Mouse (Mus musculus) inflammation-experienced regulatory T-cells, adult 6 months (primary cell): ENCODE measurements around the gene Elf4. TPM values are rescaled to one million over a fixed set of nuclear protein-coding genes. Genes with fewer than 3 reads are reported as not detected.

Experiments used
- ATAC-seq: one replicate; pipeline ENCODE4 v1.8.0; 2017
- polyA plus RNA-seq, 3 experiments: library from polyadenylated mRNA; unstranded; fragments of 100-300 nt; shearing (Covaris generic); gene quantifications; one replicate each; pipeline ENCODE4 v1.2.1; 2017

Gene Elf4
- polyA plus RNA-seq, 3 experiments from 2014 or later, result 26.8 to 32.6 (median 28.2) TPM

DNA sequence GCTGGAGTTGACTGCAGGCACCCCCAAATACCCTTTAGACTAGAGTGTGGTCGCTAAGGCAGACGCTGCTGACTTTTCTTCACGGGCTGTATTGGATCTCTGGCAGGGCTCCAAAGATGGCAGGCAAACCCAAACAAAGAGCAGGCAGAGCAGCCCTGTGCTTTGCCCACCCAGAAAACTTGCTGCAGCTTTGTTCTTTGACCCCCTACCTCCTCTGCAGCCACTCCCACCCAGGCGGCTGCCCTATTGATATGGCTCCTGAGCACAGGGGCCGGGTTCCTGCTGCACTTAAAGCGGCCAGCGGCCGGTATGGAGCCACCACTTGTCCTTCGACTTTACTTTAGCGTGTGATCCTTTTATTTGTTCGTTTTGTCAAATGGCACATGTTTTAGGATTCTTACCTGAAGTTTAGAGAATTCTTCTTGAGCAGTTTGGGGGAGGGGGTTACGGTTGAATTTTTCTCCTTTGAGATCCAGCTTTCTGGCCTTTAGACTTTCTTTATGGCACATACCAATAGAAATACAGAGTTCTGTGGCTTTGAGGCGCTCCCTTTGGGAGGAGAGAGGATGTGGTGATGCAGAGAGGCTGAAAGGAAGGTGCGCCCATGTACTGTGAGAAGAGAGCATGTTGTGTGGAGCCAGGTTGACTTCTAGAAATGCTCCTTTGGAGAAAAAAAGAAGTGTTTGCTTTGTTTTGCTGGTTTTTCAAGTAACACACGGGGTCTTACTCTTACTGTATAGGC lies 96.9 kb downstream of the Elf4 start:
- ATAC-seq, result no peak

Other genes starting within 250 kb of the Elf4 start
- gene Utp14a, start 206.3 kb downstream of the Elf4 start, polyA plus RNA-seq, result 10 to 100 TPM; 24.0 to 33.2 (median 31.7) TPM
- 1 to 10 TPM; 1.2 to 2.1 (median 1.5) TPM for gene Bcorl1, start 121.8 kb downstream of the Elf4 start, polyA plus RNA-seq
- gene Aifm1, start 50.4 kb upstream of the Elf4 start, polyA plus RNA-seq, result 10 to 100 TPM; 28.1 to 40.4 (median 33.4) TPM
- 1 to 10 TPM in 1 of 3 experiments, under 1 TPM in 2; 0.52 to 1.6 (median 0.68) TPM for gene Rab33a, start 56.2 kb upstream of the Elf4 start, polyA plus RNA-seq
- gene Zfp280c, start 131.4 kb upstream of the Elf4 start, polyA plus RNA-seq, result 10 to 100 TPM; 20.0 to 22.3 (median 20.1) TPM
- 10 to 100 TPM; 11.0 to 18.0 (median 11.0) TPM for gene Slc25a14, start 160.3 kb upstream of the Elf4 start, polyA plus RNA-seq
- not detected for gene Gpr119, start 211.3 kb upstream of the Elf4 start, polyA plus RNA-seq
- 10 to 100 TPM; 13.1 to 21.8 (median 21.7) TPM for gene Rbmx2, start 231.9 kb upstream of the Elf4 start, polyA plus RNA-seq